Mouse (Mus musculus): ENCODE measurements around the gene Mink1. TPM values are rescaled to one million over a fixed set of nuclear protein-coding genes. Genes with fewer than 3 reads are reported as not detected.
"Not testable (repeated sequence)": the region's sequence is repeated elsewhere in the genome, so short reads cannot be mapped to it uniquely, and the experiment has no call there.

The Mink1 gene
- polyA plus RNA-seq, 1 experiment: 322 TPM

GRCm38 (mm10) chr11:70553940-70554339 is 8.7 kb upstream of the Mink1 start:
- DNase-seq (ENCODE audit: extremely low spot score in 1 of 2, low spot score in 1 of 2): no peak

GRCm38 (mm10) chr11:70557545-70557944 is 5.1 kb upstream of the Mink1 start:
- no peak for DNase-seq (ENCODE audit: extremely low spot score in 1 of 2, low spot score in 1 of 2)

GRCm38 (mm10) chr11:70561937-70562286 is 769 bp upstream of the Mink1 start:
- DNase-seq (ENCODE audit: extremely low spot score in 1 of 2, low spot score in 1 of 2): no peak

GRCm38 (mm10) chr11:70562995-70563469 is 351 bp downstream of the Mink1 start:
- no peak for DNase-seq (ENCODE audit: extremely low spot score in 1 of 2, low spot score in 1 of 2)

GRCm38 (mm10) chr11:70563470-70564275 is 992 bp downstream of the Mink1 start:
- no peak for DNase-seq (ENCODE audit: extremely low spot score in 1 of 2, low spot score in 1 of 2)

GRCm38 (mm10) chr11:70564276-70564873 is 1.7 kb downstream of the Mink1 start:
- no peak for DNase-seq (ENCODE audit: extremely low spot score in 1 of 2, low spot score in 1 of 2)

GRCm38 (mm10) chr11:70566586-70566985 is 3.9 kb downstream of the Mink1 start:
- no peak for DNase-seq (ENCODE audit: extremely low spot score in 1 of 2, low spot score in 1 of 2)

- not testable (repeated sequence) for DNase-seq (ENCODE audit: extremely low spot score in 1 of 2, low spot score in 1 of 2)
Observed at GRCm38 (mm10) chr11:70570614-70571013, 7.9 kb downstream of the Mink1 start.

GRCm38 (mm10) chr11:70571641-70572040 is 9.0 kb downstream of the Mink1 start:
- DNase-seq (ENCODE audit: extremely low spot score in 1 of 2, low spot score in 1 of 2): peak; percentile 35 to 63

GRCm38 (mm10) chr11:70572348-70572902 is 9.7 kb downstream of the Mink1 start:
- DNase-seq (ENCODE audit: extremely low spot score in 1 of 2, low spot score in 1 of 2): no peak

- DNase-seq (ENCODE audit: extremely low spot score in 1 of 2, low spot score in 1 of 2): peak in 1 of 2 experiments; percentile 48
Observed at GRCm38 (mm10) chr11:70573872-70574271, 11.2 kb downstream of the Mink1 start.

- no peak for DNase-seq (ENCODE audit: extremely low spot score in 1 of 2, low spot score in 1 of 2)
Observed at GRCm38 (mm10) chr11:70577201-70577600, 14.5 kb downstream of the Mink1 start.

GRCm38 (mm10) chr11:70578962-70579361 is 16.3 kb downstream of the Mink1 start:
- no peak for DNase-seq (ENCODE audit: extremely low spot score in 1 of 2, low spot score in 1 of 2)

GRCm38 (mm10) chr11:70579710-70580357 is 17.2 kb downstream of the Mink1 start:
- no peak for DNase-seq (ENCODE audit: extremely low spot score in 1 of 2, low spot score in 1 of 2)

- no peak for DNase-seq (ENCODE audit: extremely low spot score in 1 of 2, low spot score in 1 of 2)
Observed at GRCm38 (mm10) chr11:70580358-70580720, 17.7 kb downstream of the Mink1 start.

- DNase-seq (ENCODE audit: extremely low spot score in 1 of 2, low spot score in 1 of 2): no peak
Observed at GRCm38 (mm10) chr11:70580921-70581320, 18.2 kb downstream of the Mink1 start.

GRCm38 (mm10) chr11:70582196-70582595 is 19.5 kb downstream of the Mink1 start:
- DNase-seq (ENCODE audit: extremely low spot score in 1 of 2, low spot score in 1 of 2): no peak

GRCm38 (mm10) chr11:70583022-70583714 is 20.5 kb downstream of the Mink1 start:
- DNase-seq (ENCODE audit: extremely low spot score in 1 of 2, low spot score in 1 of 2): no peak

GRCm38 (mm10) chr11:70583775-70584174 is 21.1 kb downstream of the Mink1 start:
- no peak for DNase-seq (ENCODE audit: extremely low spot score in 1 of 2, low spot score in 1 of 2)

GRCm38 (mm10) chr11:70585457-70585856 is 22.8 kb downstream of the Mink1 start:
- DNase-seq (ENCODE audit: extremely low spot score in 1 of 2, low spot score in 1 of 2): no peak

GRCm38 (mm10) chr11:70586261-70586660 is 23.6 kb downstream of the Mink1 start:
- DNase-seq (ENCODE audit: extremely low spot score in 1 of 2, low spot score in 1 of 2): no peak
